Mouse (Mus musculus): ENCODE results near the gene Ddx60. TPM values are rescaled to one million over a fixed set of nuclear protein-coding genes. Genes with fewer than 3 reads are reported as not detected.

The Ddx60 gene
- polyA plus RNA-seq (2014; fragmentation: Nextera tagmentation; extraction: Ambion mirVana): 0.25 and 0.73 TPM in 2 replicates

DNA sequence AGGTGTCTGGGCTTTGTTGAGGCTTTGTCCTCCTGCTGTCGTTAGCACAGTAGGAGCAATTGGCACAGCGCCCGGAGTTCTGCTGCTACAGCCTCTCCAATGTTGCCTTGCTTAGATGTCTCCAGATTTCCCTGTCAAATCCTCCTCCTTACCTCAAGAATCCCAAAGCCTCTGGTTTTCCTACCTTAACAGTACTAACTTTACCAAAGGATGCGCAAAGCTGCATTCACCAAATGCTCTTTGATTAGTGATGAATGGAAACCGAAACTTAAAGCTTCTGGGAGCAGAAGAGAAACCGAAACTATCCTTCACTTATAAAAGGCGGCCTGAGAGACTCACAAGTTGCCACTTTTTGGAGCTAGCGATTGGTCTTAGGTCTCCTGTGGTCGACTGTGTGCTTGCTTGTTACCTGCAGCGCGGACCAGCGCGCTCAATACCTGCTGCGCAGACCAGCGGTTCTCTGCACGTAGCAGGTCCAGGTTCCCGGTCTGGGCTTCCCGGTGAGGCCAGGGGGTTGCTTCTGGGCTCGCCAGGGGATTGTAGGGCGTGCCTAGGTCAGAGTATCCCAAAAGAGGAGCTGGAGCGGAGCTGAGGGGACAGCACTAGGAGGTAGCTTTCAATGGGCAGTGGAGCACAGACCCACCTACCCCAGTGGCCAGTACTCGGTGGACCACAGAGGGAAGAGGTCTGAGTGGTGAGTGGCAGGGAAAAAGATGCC lies at the start of gene Ddx60:
TSS of gene Ddx60 (plus strand) at position 311 of the 718 bp plus-strand sequence.
- no peak within 1 kb of the TSS for H3K27ac ChIP-seq (ENCODE audit: low read depth, low read length)
- no peaks in the 10 kb centered on the region for H3K9me3 ChIP-seq (ENCODE audit: control insufficient read depth, low read length)
- WGBS: 21% methylated on average over 22 of the region's 22 CpGs
- ATAC-seq (ENCODE audit: low FRiP score) (no peak), DNase-seq (ENCODE audit: low spot score) (peak; percentile 41)
- H3K4me1 ChIP-seq (replicated peaks; ENCODE audit: control insufficient read depth, insufficient read depth, low read length): no peaks in the 10 kb centered on the region
- H3K4me3 ChIP-seq (ENCODE audit: low read depth, low read length): peak within 1 kb of the TSS; percentile 30
- no peaks in the 10 kb centered on the region for H3K36me3 ChIP-seq (ENCODE audit: control insufficient read depth, insufficient read depth, low read length)
- peak within 1 kb of the TSS; percentile 40; the same call in 1 of the 2 replicates for H3K9ac ChIP-seq (ENCODE audit: low read depth, low read length)
- H3K4me2 ChIP-seq (replicated peaks; ENCODE audit: low read depth, low read length): peak within 1 kb of the TSS; percentile 67
- no peaks in the 10 kb centered on the region for H3K27me3 ChIP-seq (ENCODE audit: control insufficient read depth, insufficient read depth, low read length)

- H3K4me3 ChIP-seq (ENCODE audit: low read depth, low read length): no peak overlapping the region
- H3K9ac ChIP-seq (ENCODE audit: low read depth, low read length): no peak overlapping the region
- DNase-seq (ENCODE audit: low spot score): peak; percentile 71
- H3K27me3 ChIP-seq (ENCODE audit: control insufficient read depth, insufficient read depth, low read length): no peaks in the 10 kb centered on the region
- H3K27ac ChIP-seq (ENCODE audit: low read depth, low read length): no peak overlapping the region
- no peaks in the 10 kb centered on the region for H3K36me3 ChIP-seq (ENCODE audit: control insufficient read depth, insufficient read depth, low read length)
- peak; percentile 64; the same call in 1 of the 2 replicates for ATAC-seq (ENCODE audit: low FRiP score)
- no peak overlapping the region for H3K4me2 ChIP-seq (replicated peaks; ENCODE audit: low read depth, low read length)
- WGBS: 66% methylated on average over 2 of the region's 2 CpGs
- no peaks in the 10 kb centered on the region for H3K4me1 ChIP-seq (replicated peaks; ENCODE audit: control insufficient read depth, insufficient read depth, low read length)
- no peaks in the 10 kb centered on the region for H3K9me3 ChIP-seq (ENCODE audit: control insufficient read depth, low read length)
Measured at GRCm38 (mm10) chr8:61894062-61894461, 33.8 kb upstream of the Ddx60 start.

DNA sequence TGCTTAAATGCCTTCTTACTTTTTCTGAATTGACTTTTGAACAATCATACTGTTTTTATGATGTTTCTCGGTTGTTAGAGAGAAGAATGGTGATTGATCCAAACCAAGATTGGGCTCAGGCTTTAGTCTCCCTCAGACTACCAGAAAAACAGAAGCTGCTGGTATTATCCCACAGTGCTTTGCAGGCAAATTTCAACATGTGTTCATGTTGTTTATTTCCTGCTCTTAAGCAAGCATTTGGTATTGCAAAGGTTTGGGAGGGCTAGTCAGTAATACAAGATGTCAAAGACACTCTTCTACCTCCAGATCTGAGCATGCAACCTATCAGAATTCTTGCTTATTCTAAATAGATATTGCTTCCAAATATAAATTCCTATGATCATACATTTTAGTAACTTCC lies 31.1 kb upstream of the Ddx60 start:
- DNase-seq (ENCODE audit: low spot score) (no peak), ATAC-seq (ENCODE audit: low FRiP score) (no peak)
- no peak overlapping the region for H3K4me3 ChIP-seq (ENCODE audit: low read depth, low read length)
- H3K36me3 ChIP-seq (ENCODE audit: control insufficient read depth, insufficient read depth, low read length): no peaks in the 10 kb centered on the region
- no peak overlapping the region for H3K27ac ChIP-seq (ENCODE audit: low read depth, low read length)
- no peaks in the 10 kb centered on the region for H3K27me3 ChIP-seq (ENCODE audit: control insufficient read depth, insufficient read depth, low read length)
- no peaks in the 10 kb centered on the region for H3K4me1 ChIP-seq (replicated peaks; ENCODE audit: control insufficient read depth, insufficient read depth, low read length)
- 91% methylated on average over 1 of the region's 1 CpGs for WGBS
- no peak overlapping the region for H3K9ac ChIP-seq (ENCODE audit: low read depth, low read length)
- no peak overlapping the region for H3K4me2 ChIP-seq (replicated peaks; ENCODE audit: low read depth, low read length)
- no peaks in the 10 kb centered on the region for H3K9me3 ChIP-seq (ENCODE audit: control insufficient read depth, low read length)

DNA sequence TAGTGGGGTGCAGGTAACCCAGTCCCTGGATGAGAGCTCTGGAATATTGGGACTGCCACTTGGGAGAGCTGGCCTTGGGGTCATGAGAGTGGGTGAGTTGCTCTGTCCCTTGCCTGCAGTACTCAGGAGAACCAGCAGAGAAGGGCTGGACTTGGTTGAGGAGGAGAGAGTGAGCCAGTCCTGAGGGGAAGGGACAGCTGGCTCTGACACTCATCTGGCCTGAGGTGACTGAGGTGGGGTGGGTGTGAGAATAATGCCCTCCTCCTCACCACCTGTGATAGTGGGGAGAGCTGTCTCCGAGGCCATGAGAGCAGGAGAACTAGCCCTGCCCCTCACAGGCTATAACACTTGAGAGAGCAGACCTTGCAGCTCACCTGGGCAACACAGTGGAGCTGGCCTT lies 30.5 kb upstream of the Ddx60 start:
- H3K9me3 ChIP-seq (ENCODE audit: control insufficient read depth, low read length): no peaks in the 10 kb centered on the region
- DNase-seq (ENCODE audit: low spot score) (no peak), ATAC-seq (ENCODE audit: low FRiP score) (no peak; the same call in 1 of the 2 replicates)
- no peaks in the 10 kb centered on the region for H3K36me3 ChIP-seq (ENCODE audit: control insufficient read depth, insufficient read depth, low read length)
- H3K27ac ChIP-seq (ENCODE audit: low read depth, low read length): no peak overlapping the region
- H3K4me3 ChIP-seq (ENCODE audit: low read depth, low read length): no peak overlapping the region
- H3K4me2 ChIP-seq (replicated peaks; ENCODE audit: low read depth, low read length): no peak overlapping the region
- no peaks in the 10 kb centered on the region for H3K27me3 ChIP-seq (ENCODE audit: control insufficient read depth, insufficient read depth, low read length)
- 75% methylated on average over 1 of the region's 1 CpGs for WGBS
- H3K9ac ChIP-seq (ENCODE audit: low read depth, low read length): no peak overlapping the region
- no peaks in the 10 kb centered on the region for H3K4me1 ChIP-seq (replicated peaks; ENCODE audit: control insufficient read depth, insufficient read depth, low read length)

DNA sequence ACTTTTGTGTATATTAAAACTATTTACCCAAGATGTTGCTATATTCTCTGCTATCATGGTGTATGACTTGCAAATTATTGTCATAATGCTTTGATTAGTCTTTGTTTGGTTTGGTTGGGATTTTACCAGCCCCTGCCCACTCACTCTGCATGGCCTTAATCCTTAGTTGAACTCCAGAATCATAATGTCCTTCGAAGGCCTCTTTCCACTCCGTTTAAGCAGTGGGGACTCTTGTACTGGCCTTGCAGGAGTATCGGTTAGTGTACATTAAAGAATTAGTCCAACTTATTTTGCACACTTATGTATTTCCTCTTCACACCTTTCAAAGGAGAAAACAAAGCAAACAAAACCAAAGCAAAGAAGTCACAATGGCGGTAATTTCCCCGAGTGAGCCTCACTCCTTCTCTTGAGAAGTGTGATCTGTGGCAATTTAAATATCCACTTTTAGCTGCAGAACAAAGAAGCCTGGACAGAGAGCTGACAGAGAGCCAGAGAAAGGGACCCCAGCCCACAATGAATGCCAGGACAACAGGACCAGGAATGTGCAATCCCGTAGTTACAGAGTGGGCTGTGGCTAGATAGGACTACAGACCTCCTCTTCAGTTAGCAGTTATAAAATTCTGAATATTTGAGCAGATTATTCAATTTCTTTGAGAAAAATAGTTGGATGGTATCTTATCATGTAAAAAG lies 26.7 kb upstream of the Ddx60 start:
- H3K4me1 ChIP-seq (replicated peaks; ENCODE audit: control insufficient read depth, insufficient read depth, low read length): no peaks in the 10 kb centered on the region
- DNase-seq (ENCODE audit: low spot score) (peak; percentile 39), ATAC-seq (ENCODE audit: low FRiP score) (peak; percentile 76)
- WGBS: 43% methylated on average over 6 of the region's 6 CpGs
- no peaks in the 10 kb centered on the region for H3K36me3 ChIP-seq (ENCODE audit: control insufficient read depth, insufficient read depth, low read length)
- H3K4me3 ChIP-seq (ENCODE audit: low read depth, low read length): no peak overlapping the region
- H3K9ac ChIP-seq (ENCODE audit: low read depth, low read length): no peak overlapping the region
- no peak overlapping the region for H3K4me2 ChIP-seq (replicated peaks; ENCODE audit: low read depth, low read length)
- H3K27me3 ChIP-seq (ENCODE audit: control insufficient read depth, insufficient read depth, low read length): no peaks in the 10 kb centered on the region
- H3K27ac ChIP-seq (ENCODE audit: low read depth, low read length): no peak overlapping the region
- H3K9me3 ChIP-seq (ENCODE audit: control insufficient read depth, low read length): no peaks in the 10 kb centered on the region

GRCm38 (mm10) chr8:61902521-61902920 lies 25.4 kb upstream of the Ddx60 start, which contains the start of gene Palld:
Gene Palld (minus strand): TSS chr8:61902690.
- Histone ChIP-seq H3K36me3 (ENCODE audit: control insufficient read depth, insufficient read depth, low read length) (no peaks in the 10 kb centered on the region), H3K9ac (ENCODE audit: low read depth, low read length) (no peak within 1 kb of the TSS), H3K4me1 (replicated peaks; ENCODE audit: control insufficient read depth, insufficient read depth, low read length) (no peaks in the 10 kb centered on the region), H3K4me3 (ENCODE audit: low read depth, low read length) (no peak within 1 kb of the TSS), H3K27ac (ENCODE audit: low read depth, low read length) (no peak within 1 kb of the TSS), H3K27me3 (ENCODE audit: control insufficient read depth, insufficient read depth, low read length) (no peaks in the 10 kb centered on the region), H3K9me3 (ENCODE audit: control insufficient read depth, low read length) (no peaks in the 10 kb centered on the region), H3K4me2 (replicated peaks; ENCODE audit: low read depth, low read length) (no peak within 1 kb of the TSS)
- ATAC-seq (ENCODE audit: low FRiP score) (no peak), DNase-seq (ENCODE audit: low spot score) (no peak)
- 85% methylated on average over 5 of the region's 5 CpGs for WGBS

DNA sequence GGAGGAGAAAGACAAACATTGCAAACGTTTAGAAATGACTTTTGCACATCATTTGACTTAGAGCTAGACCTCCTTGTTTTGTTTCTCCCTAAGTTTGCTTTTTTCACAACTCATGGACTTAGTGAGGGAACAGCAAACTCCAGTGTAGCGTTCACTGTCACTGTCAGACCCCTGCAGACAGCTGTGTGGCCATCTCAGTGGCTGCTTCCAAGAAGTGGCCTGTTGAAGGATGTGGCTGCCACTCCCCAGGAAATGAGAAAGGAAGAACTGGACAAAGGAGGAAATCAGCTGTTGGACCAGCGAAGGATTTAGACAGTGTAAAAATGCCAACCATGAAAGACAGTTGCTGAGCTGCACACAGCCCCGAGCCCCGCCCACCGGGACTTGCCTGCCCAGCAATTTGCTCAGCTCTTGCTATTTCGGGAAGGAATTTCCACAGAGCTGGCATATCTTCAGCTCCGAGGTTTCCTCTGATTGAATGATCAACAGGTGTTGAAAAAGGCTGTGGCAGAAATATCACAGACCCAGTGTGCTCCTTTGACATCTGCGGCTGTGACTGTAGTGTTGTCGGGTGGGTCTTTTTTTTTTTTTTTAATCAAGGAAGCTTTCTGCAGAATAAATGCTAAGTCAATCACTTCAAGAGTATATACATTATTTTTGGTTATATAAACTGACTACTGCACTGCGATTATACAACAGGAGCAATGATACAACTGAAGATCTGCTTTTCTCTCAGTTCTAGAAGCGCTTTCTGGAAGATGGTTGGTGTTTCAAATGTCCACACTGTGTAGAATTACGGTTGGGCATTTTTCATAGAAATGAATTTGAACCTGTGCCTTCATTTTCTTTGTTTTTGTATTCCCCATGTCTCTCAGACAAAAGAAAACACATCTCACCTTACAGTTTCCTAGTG lies 19.3 kb upstream of the Ddx60 start:
- Histone ChIP-seq H3K4me1 (replicated peaks; ENCODE audit: control insufficient read depth, insufficient read depth, low read length) (no peaks in the 10 kb centered on the region), H3K4me3 (ENCODE audit: low read depth, low read length) (no peak overlapping the region), H3K27me3 (ENCODE audit: control insufficient read depth, insufficient read depth, low read length) (no peaks in the 10 kb centered on the region), H3K4me2 (replicated peaks; ENCODE audit: low read depth, low read length) (no peak overlapping the region), H3K36me3 (ENCODE audit: control insufficient read depth, insufficient read depth, low read length) (no peaks in the 10 kb centered on the region), H3K9me3 (ENCODE audit: control insufficient read depth, low read length) (no peaks in the 10 kb centered on the region), H3K9ac (ENCODE audit: low read depth, low read length) (no peak overlapping the region), H3K27ac (ENCODE audit: low read depth, low read length) (no peak overlapping the region)
- DNase-seq (ENCODE audit: low spot score): peak; percentile 9
- 78% methylated on average over 13 of the region's 13 CpGs for WGBS
- ATAC-seq (ENCODE audit: low FRiP score): no peak

DNA sequence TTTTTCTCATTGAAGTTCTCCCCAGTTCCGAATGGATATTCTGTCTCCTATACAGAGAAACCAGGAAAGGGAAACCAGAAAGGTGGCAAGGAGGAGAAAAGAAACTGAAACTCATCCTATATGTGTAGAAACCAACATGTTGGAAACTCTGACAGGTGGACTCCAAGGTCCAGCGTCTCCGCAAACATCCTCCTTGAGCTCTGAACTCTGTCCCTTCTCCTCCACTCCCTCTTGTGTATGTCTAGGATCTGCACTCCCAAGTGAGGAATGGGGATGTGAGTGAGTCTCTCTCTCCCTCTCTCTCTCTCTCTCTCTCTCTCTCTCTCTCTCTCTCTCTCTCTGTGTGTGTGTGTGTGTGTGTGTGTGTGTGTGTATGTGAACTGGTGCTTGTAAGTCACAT lies 18.6 kb upstream of the Ddx60 start:
- 94% methylated on average over 3 of the region's 3 CpGs for WGBS
- no peak overlapping the region for H3K27ac ChIP-seq (ENCODE audit: low read depth, low read length)
- no peaks in the 10 kb centered on the region for H3K4me1 ChIP-seq (replicated peaks; ENCODE audit: control insufficient read depth, insufficient read depth, low read length)
- ATAC-seq (ENCODE audit: low FRiP score) (no peak), DNase-seq (ENCODE audit: low spot score) (no peak)
- H3K9me3 ChIP-seq (ENCODE audit: control insufficient read depth, low read length): no peaks in the 10 kb centered on the region
- no peak overlapping the region for H3K4me3 ChIP-seq (ENCODE audit: low read depth, low read length)
- no peaks in the 10 kb centered on the region for H3K36me3 ChIP-seq (ENCODE audit: control insufficient read depth, insufficient read depth, low read length)
- no peak overlapping the region for H3K9ac ChIP-seq (ENCODE audit: low read depth, low read length)
- H3K4me2 ChIP-seq (replicated peaks; ENCODE audit: low read depth, low read length): no peak overlapping the region
- no peaks in the 10 kb centered on the region for H3K27me3 ChIP-seq (ENCODE audit: control insufficient read depth, insufficient read depth, low read length)
